Mouse (Mus musculus) B cell, adult 2 months (primary cell): ENCODE data around the gene Actr5.

Source experiments
- DNase-seq, 2 experiments: peaks; one replicate each; pipeline ENCODE4 v3.0.0; 2022

Actr5 gene

DNA sequence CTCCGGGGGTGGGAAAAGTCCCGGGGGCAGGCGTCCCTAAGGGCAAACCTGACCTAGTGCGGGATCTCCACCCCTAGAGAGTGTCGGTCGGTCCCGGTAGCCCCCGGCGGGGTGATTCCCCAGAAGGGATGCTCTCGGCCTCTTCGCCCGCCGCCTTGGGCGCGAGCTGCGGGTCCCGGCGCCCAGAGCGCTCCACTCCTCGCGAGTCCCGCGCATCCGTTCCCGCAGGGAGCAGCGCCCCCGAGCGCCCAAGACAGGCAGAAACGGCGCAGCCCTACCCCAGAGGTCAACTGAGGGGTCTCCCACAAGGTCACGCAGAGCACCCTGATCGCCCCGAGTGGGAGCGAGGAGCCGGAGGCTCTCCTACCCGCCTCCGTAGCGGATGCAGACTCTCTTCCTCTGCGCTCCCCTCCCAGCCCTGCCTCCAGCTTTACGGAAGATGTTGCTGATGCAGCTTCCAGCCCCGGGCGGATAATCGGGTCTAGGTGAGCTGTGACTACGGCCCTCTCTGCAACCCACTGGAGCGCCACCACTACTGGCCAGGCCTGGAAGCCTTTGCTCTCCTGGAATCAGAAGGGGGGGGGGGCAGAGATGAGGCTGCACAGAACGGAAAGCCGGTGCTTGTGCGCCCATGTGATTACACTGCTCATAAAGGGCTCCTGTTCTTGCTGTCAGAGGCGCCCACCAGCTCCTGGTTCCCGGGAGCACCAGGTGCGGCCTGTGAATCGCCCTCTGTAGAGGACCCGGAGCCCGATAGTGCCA lies 43.2 kb downstream of the Actr5 start:
- peak; percentile 66 to 73 for DNase-seq

- peak; percentile 46 to 54 for DNase-seq
Measured at GRCm38 (mm10) chr2:158668433-158669010, 43.8 kb downstream of the Actr5 start.

DNA sequence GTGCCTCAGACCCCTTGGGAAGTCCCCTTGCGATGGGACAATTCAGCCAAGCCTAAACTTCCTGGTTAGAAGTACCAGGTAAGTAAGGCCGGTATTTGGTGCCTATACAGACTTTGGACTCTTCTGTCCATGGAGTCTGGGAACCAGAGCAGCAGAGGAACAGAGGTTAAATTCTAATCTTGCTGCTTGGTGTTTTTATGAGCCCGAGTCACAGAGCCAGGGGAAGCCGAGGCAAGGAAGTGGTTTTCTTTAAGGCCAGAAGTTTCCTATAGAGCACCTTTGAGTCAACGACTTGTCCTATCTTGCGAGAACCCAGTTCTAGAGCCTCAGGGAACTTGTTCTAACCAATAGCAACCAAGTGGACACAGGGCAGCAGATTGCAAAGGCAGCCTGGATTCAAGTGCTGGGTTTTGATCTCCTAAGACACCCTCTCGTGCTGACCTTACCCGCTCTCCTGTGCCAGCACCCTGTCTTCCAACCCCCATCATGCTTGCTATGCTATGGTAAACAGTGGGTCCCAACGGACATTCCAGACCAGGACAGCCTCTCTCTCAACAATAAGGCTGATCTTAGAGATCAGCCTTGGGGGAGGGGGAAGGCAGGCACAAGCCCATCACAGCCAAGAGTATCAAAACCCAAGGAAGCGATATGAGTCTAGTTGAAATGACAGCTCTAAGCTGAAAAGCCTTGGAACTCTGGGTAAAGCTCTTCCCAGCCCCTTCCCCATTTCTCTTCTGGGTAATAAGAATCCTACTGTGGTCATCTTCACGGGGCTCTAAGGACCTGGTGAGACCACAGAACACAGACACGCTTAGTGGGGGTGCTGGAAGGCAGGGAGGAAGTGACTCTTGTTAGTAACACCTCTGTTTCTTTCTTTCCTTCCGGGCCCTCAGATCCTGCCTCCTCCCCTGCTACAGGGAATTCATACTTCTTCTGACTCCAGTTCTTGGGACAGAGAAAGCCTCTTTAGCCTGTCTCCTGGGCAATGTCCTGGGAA lies 44.8 kb downstream of the Actr5 start:
- DNase-seq: peak; percentile 44 to 53

DNA sequence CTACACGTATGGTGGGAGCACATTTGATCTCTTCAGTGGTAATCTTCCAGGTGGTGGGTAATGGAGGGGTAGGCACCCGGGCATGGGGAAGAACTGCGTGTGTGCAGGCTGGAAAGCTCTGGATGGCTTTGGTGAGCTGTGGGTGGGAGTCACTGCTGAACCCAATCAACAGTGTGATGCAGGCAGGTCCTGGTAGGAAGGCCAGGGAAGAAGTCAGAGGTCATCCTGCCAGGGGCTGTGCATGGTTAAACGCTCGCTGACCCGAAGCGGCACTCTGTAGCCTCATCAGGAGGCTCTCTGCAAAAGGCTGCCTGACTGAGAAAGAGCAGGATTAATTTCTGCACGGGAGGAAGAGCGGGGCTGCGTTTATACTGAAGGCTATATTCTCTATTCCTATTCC lies 45.9 kb downstream of the Actr5 start:
- DNase-seq: no peak

- peak in 1 of 2 experiments; percentile 21 for DNase-seq
Measured at GRCm38 (mm10) chr2:158672829-158673228, 48.1 kb downstream of the Actr5 start.

DNA sequence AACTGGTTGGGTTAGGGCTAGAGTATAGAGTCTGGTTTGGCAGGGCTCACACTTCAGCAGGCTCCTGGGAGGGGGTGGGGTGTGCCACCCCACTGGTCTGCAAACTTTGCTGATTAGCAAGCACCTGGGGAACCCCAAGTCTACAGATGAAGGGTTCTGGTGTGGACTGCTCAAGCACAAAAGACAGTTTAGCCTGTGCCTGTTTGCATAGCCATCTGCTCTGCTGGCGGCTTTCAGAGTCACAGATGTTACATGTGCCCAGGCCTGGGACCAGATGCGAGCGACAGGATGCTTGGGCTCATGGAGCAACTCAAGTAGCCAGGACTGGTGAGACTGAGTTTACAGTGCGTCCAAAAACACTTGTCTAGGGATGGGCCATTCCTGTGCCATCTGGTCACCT lies 48.8 kb downstream of the Actr5 start:
- DNase-seq: peak; percentile 73 to 78

GRCm38 (mm10) chr2:158674131-158674530 lies 49.4 kb downstream of the Actr5 start:
- no peak for DNase-seq

DNA sequence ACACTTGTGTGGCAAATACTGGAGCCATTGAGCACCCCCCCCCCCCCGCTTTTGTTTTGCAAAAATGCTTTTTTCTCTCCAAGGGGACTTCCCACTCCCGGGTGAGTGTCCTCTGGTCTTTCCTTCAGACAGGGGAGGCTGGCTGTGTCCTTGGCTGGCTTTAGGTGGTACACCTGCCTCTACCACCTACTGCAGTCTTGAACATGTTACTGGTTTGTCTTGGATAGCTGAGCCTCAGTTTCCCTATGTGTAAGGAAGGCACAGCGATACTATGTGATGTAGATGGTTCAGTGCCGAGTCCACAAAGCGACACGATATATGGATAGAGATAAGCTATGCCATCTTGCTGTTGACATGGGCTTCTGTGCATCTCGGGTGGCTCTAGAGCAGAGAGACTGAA lies 50.1 kb downstream of the Actr5 start:
- no peak for DNase-seq

DNA sequence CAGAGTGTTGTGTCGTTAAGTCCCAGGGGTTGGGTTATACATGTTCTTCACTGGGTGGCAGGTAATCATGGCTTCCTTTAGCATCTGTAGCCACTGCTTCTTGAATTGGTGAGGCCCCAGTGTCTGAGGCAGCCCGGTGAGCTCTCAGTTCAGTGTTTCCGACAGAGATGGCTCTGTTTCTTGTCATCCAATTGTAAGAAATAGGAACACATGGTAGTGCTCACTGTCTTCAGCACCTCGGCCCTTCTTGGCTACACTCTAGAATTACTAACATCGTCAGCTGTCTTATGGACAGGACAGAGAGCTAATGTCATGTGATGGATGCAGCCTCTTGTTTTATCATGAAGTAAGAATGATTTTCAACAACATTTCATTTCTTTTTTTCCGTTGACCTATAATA lies 50.5 kb downstream of the Actr5 start:
- no peak for DNase-seq

DNA sequence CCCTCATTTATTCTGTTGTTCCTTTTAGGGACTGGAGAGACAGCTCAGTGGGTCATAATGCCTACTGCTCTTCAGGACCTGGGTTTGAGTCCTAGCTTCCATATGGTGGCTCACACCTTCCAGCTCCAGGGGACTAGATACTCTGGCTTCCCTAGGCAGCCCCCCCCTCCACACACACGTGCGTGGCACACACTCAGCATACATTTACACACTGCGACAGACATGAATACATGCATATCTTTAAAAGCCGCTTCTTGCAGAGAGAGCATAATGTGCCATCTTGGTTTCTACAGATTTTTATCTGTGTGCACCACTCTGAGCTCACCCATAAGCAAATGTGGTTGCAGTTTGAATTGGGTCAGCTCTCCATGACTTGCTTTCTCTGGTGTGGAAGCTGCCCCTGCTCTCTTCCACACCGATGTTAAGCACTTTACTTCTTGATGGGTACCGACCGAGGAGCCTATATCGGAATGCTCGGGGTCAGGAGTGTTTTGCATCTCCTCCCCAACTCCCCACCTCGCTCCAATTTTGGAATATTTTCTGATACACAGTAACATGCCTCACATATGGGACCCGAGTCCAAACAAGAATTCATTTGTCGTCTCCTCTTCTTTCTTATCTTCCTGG lies 51.3 kb downstream of the Actr5 start:
- no peak for DNase-seq

- peak; percentile 64 to 68 for DNase-seq
Measured at GRCm38 (mm10) chr2:158677946-158678345, 53.3 kb downstream of the Actr5 start.

- no peak for DNase-seq
Measured at GRCm38 (mm10) chr2:158679091-158679490, 54.4 kb downstream of the Actr5 start.

DNA sequence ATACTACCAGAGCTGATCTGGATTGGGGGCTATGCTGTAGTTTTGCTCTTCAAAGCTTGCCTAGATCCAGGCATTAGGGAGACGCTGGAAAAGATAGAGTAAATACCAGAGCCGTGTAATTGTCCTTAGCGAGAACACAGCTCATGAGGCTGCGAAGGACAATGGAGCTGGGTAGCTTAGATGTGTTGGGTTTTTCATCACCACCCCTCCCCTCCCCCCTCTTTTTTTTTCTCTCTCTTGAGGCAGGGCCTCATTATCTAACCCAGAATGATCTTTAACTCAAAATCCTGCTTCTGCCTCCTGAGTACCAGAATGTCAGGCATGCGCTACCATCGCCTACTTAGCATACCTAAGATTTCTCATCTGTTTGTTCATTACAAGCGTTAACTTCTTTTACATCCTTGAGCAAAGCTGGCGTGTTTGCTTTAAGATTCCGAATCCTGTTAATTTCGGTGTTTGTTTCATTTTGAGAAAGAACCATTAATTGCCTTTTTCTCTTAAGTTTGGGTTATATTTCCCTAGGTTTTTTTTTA lies 55.7 kb downstream of the Actr5 start:
- no peak for DNase-seq

DNA sequence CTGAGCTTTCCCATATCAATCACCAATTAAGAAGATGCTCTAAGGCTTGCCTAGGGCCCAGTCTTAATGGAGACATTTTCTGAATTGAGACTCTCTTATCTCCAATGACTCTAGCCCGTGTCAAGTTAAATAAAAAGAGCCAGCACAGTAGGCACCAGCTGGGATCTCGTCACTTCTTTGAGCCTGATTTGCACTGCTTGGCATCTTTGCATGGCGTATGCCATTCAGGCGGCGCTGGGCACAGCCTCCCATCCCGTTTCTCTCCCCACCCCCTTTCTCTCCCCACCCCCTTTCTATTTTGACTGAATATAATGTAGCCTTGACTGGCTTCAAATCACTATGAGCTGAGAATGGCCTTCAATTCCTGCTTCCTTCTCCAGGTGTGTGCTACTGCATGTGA lies 57.0 kb downstream of the Actr5 start:
- DNase-seq: no peak

DNA sequence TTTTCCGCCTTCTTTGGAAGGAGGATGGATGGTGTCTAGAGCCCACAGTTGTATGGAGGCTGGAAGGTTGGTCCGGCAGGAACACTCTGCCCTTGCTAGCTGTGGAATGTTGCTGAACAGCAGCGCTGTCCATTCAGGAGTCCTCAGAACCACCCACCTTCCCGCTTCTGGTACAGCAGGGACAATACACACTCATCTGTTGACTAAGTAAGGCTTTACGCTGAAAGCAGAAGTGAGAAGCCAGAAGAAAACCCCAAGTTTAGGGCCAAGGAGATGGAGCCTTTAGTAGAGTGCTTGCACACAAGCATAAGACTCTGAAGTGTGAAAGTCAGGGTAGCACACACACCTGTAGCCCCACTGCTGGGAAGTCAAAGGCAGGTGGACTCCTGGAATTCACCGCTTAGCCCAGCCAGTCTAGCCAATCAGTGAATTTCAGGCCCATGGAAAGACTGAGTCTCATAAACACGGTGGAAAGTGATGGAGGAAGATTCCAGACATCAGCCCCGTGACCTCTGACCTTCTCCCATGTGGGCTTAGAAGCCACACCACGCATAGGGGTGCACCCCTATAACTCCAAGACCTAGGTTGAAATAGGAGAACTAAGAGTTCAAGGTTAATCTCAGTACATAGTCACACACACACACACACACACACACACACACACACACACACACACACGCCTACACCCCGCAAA lies 57.8 kb downstream of the Actr5 start:
- peak; percentile 63 to 70 for DNase-seq

DNA sequence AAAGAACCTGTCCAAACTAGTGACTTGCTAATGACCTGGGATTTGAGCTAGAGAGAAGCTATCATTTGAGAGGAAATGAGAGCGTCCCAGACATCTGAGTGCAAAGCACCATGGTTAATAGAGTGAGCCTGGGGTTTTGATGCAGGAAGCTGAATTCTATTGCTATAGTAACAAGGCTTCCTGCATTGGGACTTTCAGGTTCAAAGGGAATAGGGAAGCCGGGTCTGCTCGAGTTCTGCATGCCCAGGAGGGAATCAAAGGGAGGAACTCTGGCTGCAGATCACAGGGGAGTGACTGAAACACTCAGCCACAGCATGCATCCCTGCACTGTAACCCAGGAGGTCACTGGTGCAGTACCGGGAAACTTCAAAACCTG lies 58.3 kb downstream of the Actr5 start:
- peak in 1 of 2 experiments; percentile 36 for DNase-seq

DNA sequence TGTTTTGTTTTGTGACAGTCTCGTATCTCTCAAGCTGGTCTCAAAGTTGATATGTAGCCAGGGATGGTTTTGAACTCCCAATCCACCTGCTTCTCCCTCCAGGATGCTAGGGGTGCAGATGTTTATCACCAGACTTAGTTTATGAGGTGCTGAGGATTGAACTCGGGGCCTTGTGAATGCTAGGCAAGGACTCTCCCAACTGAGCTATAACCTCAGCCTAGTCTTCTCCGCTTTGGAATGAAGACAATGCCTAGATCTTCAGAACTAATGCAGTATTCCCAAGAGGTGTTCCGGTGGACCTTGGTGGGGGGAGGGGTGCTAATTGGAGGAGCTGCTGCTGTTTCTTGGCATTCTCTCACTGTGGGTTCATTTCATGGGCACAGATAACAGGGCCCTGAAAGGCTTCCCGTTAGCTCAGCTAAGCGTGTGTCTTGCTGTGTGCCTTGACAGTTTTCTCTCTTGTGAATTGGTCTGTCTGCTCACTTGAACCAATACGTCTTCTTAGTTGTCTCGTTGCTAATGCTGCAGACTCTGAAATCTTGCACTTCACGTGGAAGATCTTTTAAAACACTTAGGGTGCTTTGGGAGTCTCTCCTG lies 59.7 kb downstream of the Actr5 start:
- DNase-seq: no peak

- no peak for DNase-seq
Measured at GRCm38 (mm10) chr2:158684910-158685309, 60.2 kb downstream of the Actr5 start.

GRCm38 (mm10) chr2:158686394-158686793 lies 61.7 kb downstream of the Actr5 start:
- no peak for DNase-seq

DNA sequence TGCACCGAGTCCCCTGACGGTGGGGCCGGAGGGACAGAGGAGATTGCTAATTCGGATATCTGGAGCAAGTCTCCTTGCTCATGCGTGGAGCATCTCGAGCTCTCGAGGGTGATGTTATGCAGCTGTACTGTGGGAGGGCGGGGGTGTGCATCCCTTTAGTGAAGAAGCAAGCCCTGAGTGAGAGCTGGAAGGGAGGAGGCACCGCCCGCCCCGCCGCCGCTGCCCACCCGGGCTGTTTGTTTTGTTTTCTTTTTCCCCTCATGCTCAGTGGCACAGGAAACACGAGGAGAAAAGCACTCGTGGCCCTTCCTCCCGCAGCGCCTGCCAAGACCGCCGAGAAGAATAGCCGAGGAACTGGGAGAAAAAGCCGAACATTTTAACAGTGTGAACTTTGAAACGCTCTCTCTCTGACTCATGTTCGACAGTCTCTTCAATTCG lies 63.1 kb downstream of the Actr5 start:
- peak; percentile 50 to 60 for DNase-seq
